15 mouse cellular contexts compared by ENCODE assay signal in the genomic region with DNA sequence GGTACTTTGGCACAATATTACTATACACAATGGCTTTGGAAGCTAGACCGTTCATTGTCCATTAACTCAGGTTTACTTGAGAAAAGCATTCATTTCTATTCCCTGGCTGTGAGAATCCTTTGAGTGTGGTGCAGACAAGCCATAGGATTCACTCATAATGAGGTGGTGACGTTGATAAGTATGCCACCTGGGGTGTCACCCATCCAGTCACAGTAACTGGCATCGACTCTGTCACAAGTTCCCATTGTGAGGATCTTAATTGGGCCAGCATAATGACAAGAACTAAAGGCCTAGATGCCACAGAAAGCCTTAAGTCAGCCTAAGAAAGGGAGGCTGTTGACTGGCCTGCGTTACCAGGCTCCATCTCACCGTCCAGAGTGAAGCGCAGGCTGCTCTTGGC.
"Had no signal": no experiment of that assay in that cellular context is flagged by ENCODE, and none has a peak within 500 bp of the region (broad histone marks: within the 10 kb centered on the region; RNA-seq: fewer than 3 reads in every experiment).

No protein-coding gene starts in this region.

- H3K9ac ChIP-seq: liver, embryonic 13.5 days; neural tube, embryonic 12.5 days; neural tube, embryonic 15.5 days had no signal

- H3K4me1 ChIP-seq: liver, embryonic 13.5 days; neural tube, embryonic 12.5 days; neural tube, embryonic 15.5 days had no signal

- H3K36me3 ChIP-seq: liver, embryonic 13.5 days; neural tube, embryonic 12.5 days; neural tube, embryonic 15.5 days had no signal

- H3K4me2 ChIP-seq: liver, embryonic 13.5 days; neural tube, embryonic 12.5 days; neural tube, embryonic 15.5 days had no signal

- H3K9me3 ChIP-seq: liver, embryonic 13.5 days; neural tube, embryonic 12.5 days; neural tube, embryonic 15.5 days had no signal

- DNase-seq: kidney, adult 2 months; kidney, postnatal 25 days; layer of hippocampus, adult 9-11 months; liver, embryonic 13.5 days; lung, adult 2 months; lung, postnatal 14 days; lung, postnatal 4 days; thymus, postnatal 25 days had no signal

- H3K27ac ChIP-seq: kidney, postnatal 0 days; layer of hippocampus, adult 2 months; left cerebral cortex, adult 2 months; liver, embryonic 13.5 days; neural tube, embryonic 12.5 days; neural tube, embryonic 15.5 days; stomach, postnatal 0 days had no signal

- H3K27me3 ChIP-seq: liver, embryonic 13.5 days; neural tube, embryonic 12.5 days; neural tube, embryonic 15.5 days had no signal

- H3K4me3 ChIP-seq: layer of hippocampus, adult 2 months; left cerebral cortex, adult 2 months; liver, embryonic 13.5 days; neural tube, embryonic 12.5 days; neural tube, embryonic 15.5 days had no signal

- ATAC-seq: intestine, postnatal 0 days had no signal
